Mouse (Mus musculus) midbrain, postnatal 0 days (tissue): ENCODE results near the gene Selenos. TPM values are rescaled to one million over a fixed set of nuclear protein-coding genes. Genes with fewer than 3 reads are reported as not detected.
"Not testable (repeated sequence)": the region's sequence is repeated elsewhere in the genome, so short reads cannot be mapped to it uniquely, and the experiment has no call there.

ENCODE experiments used
- ATAC-seq: fragments of 200-750 bp; cut with Nextera tagmentation; 2 replicates; pipeline ENCODE4 v1.8.0; 2017; ENCODE audit warnings: moderate number of reproducible peaks, mild to moderate bottlenecking, moderate TSS enrichment, moderate library complexity; ENCODE audit not compliant: low FRiP score
- DNase-seq: peaks from one replicate; pipeline ENCODE4 v3.0.0-alpha.2; 2015; ENCODE audit warnings: low spot score
- H3K27ac ChIP-seq: fragments of 300-500 bp; sonication (generic); 2 replicates; pipeline ENCODE4 v1.5.1; 2014; ENCODE audit warnings: low read depth, mild to moderate bottlenecking, low read length, mixed read lengths
- H3K27me3 ChIP-seq: fragments of 300-500 bp; sonication (generic); 2 replicates; pipeline ENCODE4 v1.6.1; 2014; ENCODE audit warnings: low read length, control low read depth, mixed read lengths; ENCODE audit not compliant: insufficient read depth
- H3K36me3 ChIP-seq: fragments of 300-500 bp; sonication (generic); 2 replicates; pipeline ENCODE4 v1.6.1; 2014; ENCODE audit warnings: low read length, control low read depth, mixed read lengths; ENCODE audit not compliant: insufficient read depth
- H3K4me1 ChIP-seq: fragments of 300-500 bp; sonication (generic); 2 replicates; pipeline ENCODE4 v1.6.1; 2014; ENCODE audit warnings: mild to moderate bottlenecking, control low read depth, antibody characterized with exemption, low read length, mixed read lengths; ENCODE audit not compliant: insufficient read depth
- H3K4me2 ChIP-seq: fragments of 300-500 bp; sonication (generic); 2 replicates; pipeline ENCODE4 v1.6.1; 2014; ENCODE audit warnings: low read depth, mild to moderate bottlenecking, low read length, mixed read lengths; ENCODE audit not compliant: poor library complexity, severe bottlenecking
- H3K4me3 ChIP-seq: fragments of 300-500 bp; sonication (generic); 2 replicates; pipeline ENCODE4 v1.5.1; 2014; ENCODE audit warnings: low read depth, mild to moderate bottlenecking, low read length, moderate library complexity
- H3K9ac ChIP-seq: fragments of 300-500 bp; sonication (generic); replicated peaks from 2 replicates; pipeline ENCODE4 v1.6.1; 2014; ENCODE audit warnings: mild to moderate bottlenecking, low read length, moderate library complexity, mixed read lengths; ENCODE audit not compliant: poor library complexity, severe bottlenecking
- H3K9me3 ChIP-seq: fragments of 300-500 bp; sonication (generic); 2 replicates; pipeline ENCODE4 v1.6.1; 2016; ENCODE audit warnings: low read length, control low read depth
- CTCF ChIP-seq: IDR thresholded peaks from 2 replicates; pipeline ENCODE4 v1.5.1; 2016; ENCODE audit warnings: antibody characterized with exemption, mild to moderate bottlenecking
- WGBS: fragments of 180-500 bp; shearing (Covaris S2); extraction: QIAGEN DNeasy Blood & Tissue Kit; methylation state at CpG from one replicate; pipeline ENCODE4 v1.1.7; 2014; 5-methylcytosine and 5-hydroxymethylcytosine counted together
- polyA plus RNA-seq: library from polyadenylated mRNA; unstranded; fragments of >200 nt; fragmentation: Nextera tagmentation; extraction: Ambion mirVana; gene quantifications from 2 replicates; pipeline ENCODE4 v1.2.1, GENCODE M21; 2015
- total RNA-seq: library from RNA; depleted of rRNA; stranded (reverse); fragments of >200 nt; gene quantifications from 2 replicates; pipeline ENCODE4 v1.2.3, GENCODE M21; 2014

Gene Selenos
- total and polyA plus RNA-seq, 2 experiments from 2014 or later, result 24.1 to 125 TPM

- no peaks in the 10 kb centered on the region for H3K9me3 ChIP-seq
- no peaks in the 10 kb centered on the region for H3K27me3 ChIP-seq
- no peak overlapping the region for H3K4me2 ChIP-seq
- no peak overlapping the region for H3K9ac ChIP-seq
- ATAC-seq (no peak), DNase-seq (no peak)
- no peak overlapping the region for H3K4me3 ChIP-seq
- TF ChIP-seq CTCF, result no peak
- H3K27ac ChIP-seq, result no peak overlapping the region
- no peaks in the 10 kb centered on the region for H3K36me3 ChIP-seq
- H3K4me1 ChIP-seq, result no peaks in the 10 kb centered on the region
- 89% methylated on average over 4 of the region's 4 CpGs for WGBS
Measured at GRCm38 (mm10) chr7:66053946-66054483, 25.4 kb upstream of the Selenos start.

GRCm38 (mm10) chr7:66055356-66055755, 24.1 kb upstream of the Selenos start:
- not testable (repeated sequence) for ATAC-seq, DNase-seq, H3K36me3 ChIP-seq, H3K4me1 ChIP-seq, H3K27ac ChIP-seq, H3K9ac ChIP-seq, H3K27me3 ChIP-seq, H3K9me3 ChIP-seq, H3K4me2 ChIP-seq, H3K4me3 ChIP-seq
- WGBS, result 15% methylated on average over 2 of the region's 2 CpGs
- peak; percentile 83 for TF ChIP-seq CTCF

- Histone ChIP-seq H3K27me3 (no peaks in the 10 kb centered on the region), H3K4me1 (no peaks in the 10 kb centered on the region; the same call in 1 of the 2 replicates), H3K9me3 (no peaks in the 10 kb centered on the region), H3K27ac (no peak within 1 kb of the TSS), H3K9ac (peak within 1 kb of the TSS; percentile 90; the same call in 1 of the 2 replicates), H3K4me3 (peak within 1 kb of the TSS; percentile 94), H3K36me3 (peaks cover 9% of the 10 kb centered on the region), H3K4me2 (peak within 1 kb of the TSS; percentile 84)
- no peak for DNase-seq
- 73% methylated on average over 1 of the region's 1 CpGs for WGBS
- no peak for ATAC-seq
- TF ChIP-seq CTCF, result no peak
Measured at GRCm38 (mm10) chr7:66058703-66059102, 20.7 kb upstream of the Selenos start, which contains the start of gene Snrpa1. Snrpa1 (plus strand) TSS chr7:66059003.

GRCm38 (mm10) chr7:66060066-66060956, 19.1 kb upstream of the Selenos start:
- no peaks in the 10 kb centered on the region; the same call in 1 of the 2 replicates for H3K4me1 ChIP-seq
- under 1% methylated on average over 64 of the region's 64 CpGs for WGBS

GRCm38 (mm10) chr7:66061057-66061456, 18.4 kb upstream of the Selenos start:
- no peak for DNase-seq
- H3K27ac ChIP-seq, result no peak overlapping the region
- H3K4me3 ChIP-seq, result peak overlapping the region; percentile 94
- ATAC-seq, result no peak
- H3K4me1 ChIP-seq, result no peaks in the 10 kb centered on the region; the same call in 1 of the 2 replicates
- H3K9ac ChIP-seq, result peak overlapping the region; percentile 90
- no peak for TF ChIP-seq CTCF
- no peaks in the 10 kb centered on the region for H3K9me3 ChIP-seq
- H3K4me2 ChIP-seq, result peak overlapping the region; percentile 84
- H3K27me3 ChIP-seq, result no peaks in the 10 kb centered on the region
- H3K36me3 ChIP-seq, result peaks cover 9% of the 10 kb centered on the region
- WGBS, result 3% methylated on average over 14 of the region's 14 CpGs

More at GRCm38 (mm10) chr7:66060066-66060956, 19.1 kb upstream of the Selenos start:
- peaks cover 9% of the 10 kb centered on the region for H3K36me3 ChIP-seq
- peak overlapping the region; percentile 84 for H3K4me2 ChIP-seq
- H3K27me3 ChIP-seq, result no peaks in the 10 kb centered on the region
- ATAC-seq (peak; percentile 95), DNase-seq (peak; percentile 91)
- peak overlapping the region; percentile 90 for H3K9ac ChIP-seq
- peak overlapping the region; percentile 33; the same call in 1 of the 2 replicates for H3K27ac ChIP-seq
- peak; percentile 36 for TF ChIP-seq CTCF
- H3K4me3 ChIP-seq, result peak overlapping the region; percentile 94
- no peaks in the 10 kb centered on the region for H3K9me3 ChIP-seq

GRCm38 (mm10) chr7:66076411-66076810, 3.0 kb upstream of the Selenos start:
- no peaks in the 10 kb centered on the region for H3K9me3 ChIP-seq
- no peak overlapping the region for H3K4me3 ChIP-seq
- DNase-seq, result peak; percentile 28
- H3K36me3 ChIP-seq, result peaks cover 32% of the 10 kb centered on the region
- WGBS, result 89% methylated on average over 2 of the region's 2 CpGs
- TF ChIP-seq CTCF, result no peak
- no peak overlapping the region for H3K4me2 ChIP-seq
- H3K9ac ChIP-seq, result no peak overlapping the region
- peaks cover 7% of the 10 kb centered on the region; the same call in 1 of the 2 replicates for H3K4me1 ChIP-seq
- H3K27ac ChIP-seq, result no peak overlapping the region
- H3K27me3 ChIP-seq, result no peaks in the 10 kb centered on the region
- ATAC-seq, result no peak
